Mouse (Mus musculus) E14TG2a.4 (cell line): Measurements from ENCODE around the gene Npm3.

ENCODE experiments used
- CTCF ChIP-seq: conservative IDR thresholded peaks from 2 replicates; pipeline ENCODE4 v1.5.1; 2014; ENCODE audit warnings: low read length
- NANOG ChIP-seq: IDR thresholded peaks from 2 replicates; pipeline ENCODE4 v1.6.1; 2014; ENCODE audit warnings: borderline replicate concordance, low read length, mixed read lengths
- POU5F1 ChIP-seq: IDR thresholded peaks from 2 replicates; pipeline ENCODE4 v1.6.1; 2014; ENCODE audit warnings: low read length, borderline replicate concordance

DNA sequence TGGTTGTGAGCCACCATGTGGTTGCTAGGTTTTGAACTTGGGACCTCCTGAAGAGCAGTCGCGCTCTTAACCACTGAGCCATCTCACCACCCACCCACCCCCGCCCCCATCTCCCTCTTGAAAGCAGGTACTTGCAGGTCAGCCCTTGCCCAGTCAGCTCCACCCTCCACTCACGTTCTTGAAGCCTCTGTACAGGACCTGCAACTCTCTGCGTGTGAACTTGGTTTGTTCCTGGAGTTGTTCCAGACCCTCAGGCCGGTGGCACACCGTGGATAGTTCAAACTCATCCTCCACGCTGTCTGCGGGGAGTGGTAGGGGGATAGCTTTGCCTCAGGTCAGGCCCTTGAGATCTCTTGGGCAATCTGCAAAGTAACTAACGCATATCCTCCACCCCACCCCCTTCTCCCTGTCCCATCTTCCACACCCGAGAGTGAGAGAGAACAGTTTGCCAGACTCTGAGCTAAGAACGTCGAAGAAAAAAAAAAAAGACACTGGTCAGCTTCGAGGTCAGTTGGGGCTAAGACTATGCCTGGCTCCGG lies 46.1 kb upstream of the Npm3 start:
- TF ChIP-seq POU5F1 (no peak), CTCF (no peak), NANOG (no peak)
